Mouse (Mus musculus) bone marrow, adult 2 months (tissue): ENCODE data around the gene Gm884. TPM values are rescaled to one million over a fixed set of nuclear protein-coding genes. Genes with fewer than 3 reads are reported as not detected.

ENCODE experiments used
- H3K27ac ChIP-seq: fragments of 200-500 bp; 2 replicates; pipeline ENCODE4 v1.5.1; 2012; ENCODE audit warnings: low read depth, mild to moderate bottlenecking, control low read depth, inconsistent platforms, low read length; ENCODE audit not compliant: control insufficient read depth, poor library complexity, insufficient read depth
- H3K4me1 ChIP-seq: fragments of 200-500 bp; 2 replicates; pipeline ENCODE4 v1.6.1; 2011; ENCODE audit warnings: low read length; ENCODE audit not compliant: control insufficient read depth, insufficient read depth
- H3K4me3 ChIP-seq: fragments of 200-500 bp; replicated peaks from 2 replicates; pipeline ENCODE3; 2011; ENCODE audit warnings: mild to moderate bottlenecking, low read depth, low read length, control low read depth; ENCODE audit not compliant: control insufficient read depth
- CTCF ChIP-seq: fragments of 200-500 bp; IDR thresholded peaks from 2 replicates; pipeline ENCODE4 v1.5.1; 2011; ENCODE audit warnings: low read length, control low read depth; ENCODE audit not compliant: control insufficient read depth, insufficient read depth
- POLR2A ChIP-seq: fragments of 200-500 bp; IDR thresholded peaks from 2 replicates; pipeline ENCODE4 v1.6.1; 2011; ENCODE audit warnings: low read depth, mild to moderate bottlenecking, control low read depth, low read length, borderline replicate concordance; ENCODE audit not compliant: control insufficient read depth
- WGBS: fragments of 180-500 bp; shearing (Covaris S2); methylation state at CpG from one replicate; pipeline ENCODE4 v1.1.7; 2018; 5-methylcytosine and 5-hydroxymethylcytosine counted together
- polyA plus RNA-seq: library from polyadenylated mRNA; stranded (reverse); fragments of >200 nt; gene quantifications from 2 replicates; pipeline ENCODE4 v1.2.4, GENCODE M21; 2011; ENCODE audit warnings: low replicate concordance; ENCODE audit not compliant: missing spikeins, insufficient read depth, insufficient read length

The Gm884 gene
- polyA plus RNA-seq, 1 experiment = not detected

- WGBS = 62% methylated on average over 8 of the region's 8 CpGs
- Histone ChIP-seq H3K4me3 (no peak overlapping the region), H3K27ac (no peak overlapping the region), H3K4me1 (no peaks in the 10 kb centered on the region)
- TF ChIP-seq CTCF = no peak
- TF ChIP-seq POLR2A = no peak
Observed at GRCm38 (mm10) chr11:103645731-103646130, 24.8 kb upstream of the Gm884 start.

- Histone ChIP-seq H3K27ac (no peak overlapping the region), H3K4me1 (no peaks in the 10 kb centered on the region), H3K4me3 (no peak overlapping the region)
- WGBS = 62% methylated on average over 9 of the region's 9 CpGs
- TF ChIP-seq POLR2A (no peak), CTCF (no peak)
Observed at GRCm38 (mm10) chr11:103643211-103643610, 22.3 kb upstream of the Gm884 start.

- 3% methylated on average over 10 of the region's 10 CpGs for WGBS
- TF ChIP-seq POLR2A (no peak), CTCF (peak; percentile 91)
- Histone ChIP-seq H3K4me3 (no peak overlapping the region), H3K27ac (no peak overlapping the region), H3K4me1 (no peaks in the 10 kb centered on the region)
Observed at GRCm38 (mm10) chr11:103639407-103639946, 18.5 kb upstream of the Gm884 start.

DNA sequence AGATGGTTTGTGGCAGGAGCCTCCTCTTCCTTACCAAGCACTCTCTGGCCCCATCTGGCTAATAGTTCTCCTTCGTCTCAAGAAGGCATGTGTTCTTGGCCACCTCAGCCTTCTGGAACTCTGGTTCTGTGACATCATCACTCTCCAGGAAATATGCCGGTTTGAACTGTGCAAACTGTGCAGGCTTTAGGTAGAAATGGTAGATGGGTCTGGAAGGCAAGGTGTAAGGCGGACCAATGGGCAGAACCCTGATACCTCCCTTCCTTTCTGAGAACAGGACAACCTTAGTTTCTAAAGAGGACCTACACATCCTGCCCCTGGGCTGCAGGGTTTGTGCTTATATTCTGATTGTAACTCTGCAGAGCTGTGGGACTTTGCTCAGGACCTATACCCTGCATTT, 17.9 kb upstream of the Gm884 start, which contains the start of gene Lyzl6:
Gene Lyzl6, minus strand, starts transcription at position 101 of the 400 bp plus-strand sequence.
- Histone ChIP-seq H3K27ac (no peak within 1 kb of the TSS), H3K4me3 (no peak within 1 kb of the TSS), H3K4me1 (no peaks in the 10 kb centered on the region)
- TF ChIP-seq POLR2A (no peak), CTCF (no peak)
- WGBS = 65% methylated on average over 3 of the region's 3 CpGs

GRCm38 (mm10) chr11:103636261-103636660, 15.3 kb upstream of the Gm884 start:
- WGBS = 78% methylated on average over 6 of the region's 6 CpGs
- Histone ChIP-seq H3K27ac (no peak overlapping the region), H3K4me3 (no peak overlapping the region), H3K4me1 (no peaks in the 10 kb centered on the region)
- no peak for TF ChIP-seq CTCF
- no peak for TF ChIP-seq POLR2A

DNA sequence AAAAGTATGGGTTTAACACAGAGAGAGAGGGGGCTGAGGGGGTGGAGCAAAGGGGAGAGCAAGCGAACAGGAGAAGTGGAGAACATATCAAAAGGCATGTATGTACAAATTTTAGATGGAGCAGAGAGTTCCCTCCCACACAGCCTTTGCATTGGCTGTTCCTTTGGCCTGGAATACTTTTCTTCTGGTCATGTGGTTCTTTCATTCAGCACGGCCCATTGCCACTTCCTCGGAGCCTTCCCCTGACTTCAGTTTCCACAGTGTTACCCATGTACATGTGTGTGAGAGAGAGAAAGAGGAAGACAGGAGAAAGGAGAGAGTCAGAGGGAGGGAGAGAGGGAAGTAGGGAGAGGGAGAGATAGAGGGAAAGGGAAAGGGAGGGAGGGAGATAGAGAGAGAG, 14.5 kb upstream of the Gm884 start:
- no peaks in the 10 kb centered on the region for H3K4me1 ChIP-seq
- WGBS = 53% methylated on average over 3 of the region's 3 CpGs
- TF ChIP-seq CTCF (no peak), POLR2A (no peak)

DNA sequence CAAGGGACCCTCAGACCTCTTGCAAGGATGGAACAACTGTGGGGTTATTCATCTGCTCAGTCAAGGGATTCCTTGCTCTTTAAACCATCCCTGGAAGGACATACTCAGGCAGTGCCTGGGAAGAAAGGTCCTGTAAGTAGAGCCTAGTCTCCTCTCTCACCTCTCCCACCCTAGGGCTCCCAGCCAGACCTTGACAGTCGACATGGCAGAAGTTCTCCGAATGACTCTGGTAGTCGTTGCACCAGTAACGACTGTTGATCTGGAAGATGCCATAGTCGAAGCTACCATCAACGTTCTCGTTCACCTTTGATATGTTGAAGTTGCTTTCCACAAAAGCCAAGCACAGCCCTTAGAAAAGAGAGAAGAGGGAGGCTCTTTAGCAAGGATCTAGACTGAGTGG, 13.9 kb upstream of the Gm884 start:
- Histone ChIP-seq H3K4me3 (no peak overlapping the region), H3K4me1 (no peaks in the 10 kb centered on the region), H3K27ac (no peak overlapping the region)
- TF ChIP-seq POLR2A (no peak), CTCF (no peak)
- WGBS = 79% methylated on average over 7 of the region's 7 CpGs

More for the DNA sequence above, 14.5 kb upstream of the Gm884 start:
- Histone ChIP-seq H3K4me3 (no peak overlapping the region), H3K27ac (no peak overlapping the region)

- 79% methylated on average over 23 of the region's 23 CpGs for WGBS
- H3K4me3 ChIP-seq = no peak overlapping the region
- no peak overlapping the region for H3K27ac ChIP-seq
- no peak for TF ChIP-seq CTCF
- TF ChIP-seq POLR2A = no peak
- no peaks in the 10 kb centered on the region for H3K4me1 ChIP-seq
Observed at GRCm38 (mm10) chr11:103627453-103627852, 6.5 kb upstream of the Gm884 start.

GRCm38 (mm10) chr11:103610772-103611171, 10.2 kb downstream of the Gm884 start:
- H3K4me1 ChIP-seq = no peaks in the 10 kb centered on the region; the same call in 1 of the 2 replicates
- TF ChIP-seq CTCF = no peak
- H3K4me3 ChIP-seq = no peak overlapping the region

More at GRCm38 (mm10) chr11:103610772-103611171, 10.2 kb downstream of the Gm884 start:
- no peak overlapping the region for H3K27ac ChIP-seq
- WGBS = 89% methylated on average over 2 of the region's 2 CpGs
